Mouse (Mus musculus) stomach, embryonic 14.5 days (tissue): ENCODE results near the gene Baz1b. TPM values are rescaled to one million over a fixed set of nuclear protein-coding genes. Genes with fewer than 3 reads are reported as not detected.

Source experiments
- ATAC-seq: fragments of 200-750 bp; cut with Nextera tagmentation; 2 replicates; pipeline ENCODE4 v1.8.0; 2017; ENCODE audit warnings: low read depth, moderate TSS enrichment; ENCODE audit not compliant: insufficient number of reproducible peaks, insufficient read depth, low FRiP score
- H3K27ac ChIP-seq: fragments of 300-500 bp; sonication (generic); 2 replicates; pipeline ENCODE4 v1.5.1; 2014; ENCODE audit warnings: mild to moderate bottlenecking, low read length, moderate library complexity, mixed read lengths
- H3K27me3 ChIP-seq: fragments of 300-500 bp; sonication (generic); 2 replicates; pipeline ENCODE4 v1.6.1; 2014; ENCODE audit warnings: low read length, control low read depth, mixed read lengths; ENCODE audit not compliant: control insufficient read depth, insufficient read depth
- H3K36me3 ChIP-seq: fragments of 300-500 bp; sonication (generic); 2 replicates; pipeline ENCODE4 v1.6.1; 2014; ENCODE audit warnings: mild to moderate bottlenecking, control low read depth, low read length, moderate library complexity, mixed read lengths; ENCODE audit not compliant: control insufficient read depth, insufficient read depth
- H3K4me1 ChIP-seq: fragments of 300-500 bp; sonication (generic); 2 replicates; pipeline ENCODE4 v1.6.1; 2014; ENCODE audit warnings: low read length, control low read depth, mixed read lengths; ENCODE audit not compliant: control insufficient read depth, insufficient read depth
- H3K4me2 ChIP-seq: fragments of 300-500 bp; sonication (generic); replicated peaks from 2 replicates; pipeline ENCODE4 v1.6.1; 2014; ENCODE audit warnings: low read depth, low read length, control low read depth
- H3K4me3 ChIP-seq: fragments of 300-500 bp; sonication (generic); 2 replicates; pipeline ENCODE4 v1.5.1; 2014; ENCODE audit warnings: low read depth, low read length, control low read depth
- H3K9ac ChIP-seq: fragments of 300-500 bp; sonication (generic); replicated peaks from 2 replicates; pipeline ENCODE4 v1.6.1; 2014; ENCODE audit warnings: low read depth, mild to moderate bottlenecking, control low read depth, low read length, moderate library complexity, mixed read lengths
- H3K9me3 ChIP-seq: fragments of 300-500 bp; sonication (generic); 2 replicates; pipeline ENCODE4 v1.6.1; 2016; ENCODE audit warnings: low read depth, low read length, control low read depth; ENCODE audit not compliant: control insufficient read depth
- WGBS: fragments of 180-500 bp; shearing (Covaris S2); extraction: QIAGEN DNeasy Blood & Tissue Kit; methylation state at CpG from one replicate; pipeline ENCODE4 v1.1.7; 2014; 5-methylcytosine and 5-hydroxymethylcytosine counted together
- polyA plus RNA-seq: library from polyadenylated mRNA; unstranded; fragments of >200 nt; fragmentation: Nextera tagmentation; extraction: Ambion mirVana; gene quantifications from 2 replicates; pipeline ENCODE4 v1.2.1, GENCODE M21; 2014

Baz1b gene
- polyA plus RNA-seq, 1 experiment from 2014 or later, result 60.7 TPM

- Histone ChIP-seq H3K27me3 (no peaks in the 10 kb centered on the region), H3K4me1 (no peaks in the 10 kb centered on the region), H3K4me3 (no peak overlapping the region), H3K36me3 (peaks cover 88% of the 10 kb centered on the region), H3K4me2 (no peak overlapping the region), H3K9ac (no peak overlapping the region), H3K9me3 (no peaks in the 10 kb centered on the region), H3K27ac (no peak overlapping the region)
- ATAC-seq, result no peak
- 93% methylated on average over 4 of the region's 4 CpGs for WGBS
Measured at GRCm38 (mm10) chr5:135230186-135230585, 43.1 kb downstream of the Baz1b start.

- WGBS, result 86% methylated on average over 8 of the region's 8 CpGs
- Histone ChIP-seq H3K4me3 (no peak overlapping the region), H3K4me1 (no peaks in the 10 kb centered on the region), H3K4me2 (no peak overlapping the region), H3K9ac (no peak overlapping the region), H3K9me3 (no peaks in the 10 kb centered on the region), H3K36me3 (peaks cover 94% of the 10 kb centered on the region), H3K27ac (no peak overlapping the region), H3K27me3 (no peaks in the 10 kb centered on the region)
- no peak for ATAC-seq
Measured at GRCm38 (mm10) chr5:135233166-135233920, 46.3 kb downstream of the Baz1b start.

- no peak overlapping the region for H3K4me2 ChIP-seq
- no peak for ATAC-seq
- peaks cover 97% of the 10 kb centered on the region for H3K36me3 ChIP-seq
- no peak overlapping the region for H3K4me3 ChIP-seq
- no peaks in the 10 kb centered on the region for H3K9me3 ChIP-seq
- H3K27me3 ChIP-seq, result no peaks in the 10 kb centered on the region
- no peaks in the 10 kb centered on the region for H3K4me1 ChIP-seq
- WGBS, result 47% methylated on average over 2 of the region's 2 CpGs
- H3K27ac ChIP-seq, result no peak overlapping the region
- H3K9ac ChIP-seq, result no peak overlapping the region
Measured at GRCm38 (mm10) chr5:135236571-135236970, 49.5 kb downstream of the Baz1b start.

GRCm38 (mm10) chr5:135238832-135239231 lies 51.8 kb downstream of the Baz1b start:
- H3K36me3 ChIP-seq, result peaks cover 95% of the 10 kb centered on the region
- 79% methylated on average over 2 of the region's 2 CpGs for WGBS
- H3K4me3 ChIP-seq, result no peak overlapping the region
- H3K4me2 ChIP-seq, result no peak overlapping the region
- no peaks in the 10 kb centered on the region for H3K4me1 ChIP-seq
- no peaks in the 10 kb centered on the region for H3K27me3 ChIP-seq
- ATAC-seq, result no peak
- H3K27ac ChIP-seq, result no peak overlapping the region
- H3K9ac ChIP-seq, result no peak overlapping the region
- no peaks in the 10 kb centered on the region for H3K9me3 ChIP-seq

- Histone ChIP-seq H3K4me1 (no peaks in the 10 kb centered on the region), H3K36me3 (peaks cover 96% of the 10 kb centered on the region), H3K4me2 (no peak overlapping the region), H3K4me3 (no peak overlapping the region), H3K27me3 (no peaks in the 10 kb centered on the region), H3K27ac (no peak overlapping the region), H3K9ac (no peak overlapping the region), H3K9me3 (no peaks in the 10 kb centered on the region)
- no peak for ATAC-seq
- WGBS, result 91% methylated on average over 1 of the region's 1 CpGs
Measured at GRCm38 (mm10) chr5:135241474-135241873, 54.4 kb downstream of the Baz1b start.

- ATAC-seq, result no peak
- Histone ChIP-seq H3K9me3 (no peaks in the 10 kb centered on the region), H3K36me3 (peaks cover 91% of the 10 kb centered on the region), H3K4me1 (no peaks in the 10 kb centered on the region), H3K27me3 (no peaks in the 10 kb centered on the region), H3K27ac (no peak overlapping the region), H3K4me3 (no peak overlapping the region), H3K9ac (no peak overlapping the region), H3K4me2 (no peak overlapping the region)
- WGBS, result 85% methylated on average over 12 of the region's 12 CpGs
Measured at GRCm38 (mm10) chr5:135242136-135242535, 55.1 kb downstream of the Baz1b start.

GRCm38 (mm10) chr5:135242608-135243007 lies 55.5 kb downstream of the Baz1b start:
- Histone ChIP-seq H3K9me3 (no peaks in the 10 kb centered on the region), H3K27me3 (no peaks in the 10 kb centered on the region), H3K36me3 (peaks cover 86% of the 10 kb centered on the region), H3K4me1 (no peaks in the 10 kb centered on the region), H3K27ac (no peak overlapping the region), H3K4me2 (no peak overlapping the region), H3K9ac (no peak overlapping the region), H3K4me3 (no peak overlapping the region)
- WGBS, result 85% methylated on average over 3 of the region's 3 CpGs
- ATAC-seq, result no peak

- H3K4me3 ChIP-seq, result no peak overlapping the region
- 96% methylated on average over 1 of the region's 1 CpGs for WGBS
- H3K27me3 ChIP-seq, result no peaks in the 10 kb centered on the region
- H3K36me3 ChIP-seq, result peaks cover 81% of the 10 kb centered on the region
- H3K27ac ChIP-seq, result no peak overlapping the region
- no peaks in the 10 kb centered on the region for H3K9me3 ChIP-seq
- no peak for ATAC-seq
- H3K4me1 ChIP-seq, result no peaks in the 10 kb centered on the region
- H3K4me2 ChIP-seq, result no peak overlapping the region
- no peak overlapping the region for H3K9ac ChIP-seq
Measured at GRCm38 (mm10) chr5:135243166-135243565, 56.1 kb downstream of the Baz1b start.

GRCm38 (mm10) chr5:135246531-135246930 lies 59.5 kb downstream of the Baz1b start:
- Histone ChIP-seq H3K27ac (no peak overlapping the region), H3K9ac (no peak overlapping the region), H3K36me3 (peaks cover 49% of the 10 kb centered on the region), H3K4me1 (0 out of 2 replicates have a peak, but pooled peaks cover 8% of the 10 kb centered on the region), H3K9me3 (no peaks in the 10 kb centered on the region), H3K4me2 (no peak overlapping the region), H3K4me3 (no peak overlapping the region), H3K27me3 (peaks cover 14% of the 10 kb centered on the region; the same call in 1 of the 2 replicates)
- 78% methylated on average over 4 of the region's 4 CpGs for WGBS
- ATAC-seq, result no peak
